Mouse (Mus musculus): Measurements from ENCODE around the gene Amacr. TPM values are rescaled to one million over a fixed set of nuclear protein-coding genes. Genes with fewer than 3 reads are reported as not detected.

Gene Amacr
- total and polyA plus RNA-seq, 2 experiments = 66.4 to 119 TPM

- no peaks in the 10 kb centered on the region for H3K36me3 ChIP-seq (ENCODE audit: control insufficient read depth, insufficient read depth, low read length)
- 2% methylated on average over 49 of the region's 49 CpGs for WGBS
- H3K4me1 ChIP-seq (ENCODE audit: control insufficient read depth, insufficient read depth, low read length) = peaks cover 6% of the 10 kb centered on the region
- peak overlapping the region; percentile 31 for H3K4me3 ChIP-seq (ENCODE audit: insufficient read depth, low read depth, low read length)
- H3K27me3 ChIP-seq (ENCODE audit: control insufficient read depth, insufficient read depth, low read length) = peaks cover 5% of the 10 kb centered on the region; the same call in 1 of the 2 replicates
- H3K9ac ChIP-seq (ENCODE audit: low read depth, low read length) = no peak overlapping the region
- no peak for TF ChIP-seq POLR2A (IDR thresholded peaks at IDR 0.05; ENCODE audit: extremely low read depth, insufficient read depth, low read length)
- no peak for TF ChIP-seq CTCF (IDR thresholded peaks at IDR 0.05; ENCODE audit: low read depth, low read length)
- no peaks in the 10 kb centered on the region for H3K79me2 ChIP-seq (ENCODE audit: control insufficient read depth, insufficient read depth, low read length)
- DNase-seq (ENCODE audit: extremely low read depth, low read depth, low spot score) = peak; percentile 8
- H3K27ac ChIP-seq (replicated peaks; ENCODE audit: insufficient read depth, low read depth, low read length) = no peak overlapping the region
Measured at GRCm38 (mm10) chr15:11036535-11037375, 55.2 kb downstream of the Amacr start.

DNA sequence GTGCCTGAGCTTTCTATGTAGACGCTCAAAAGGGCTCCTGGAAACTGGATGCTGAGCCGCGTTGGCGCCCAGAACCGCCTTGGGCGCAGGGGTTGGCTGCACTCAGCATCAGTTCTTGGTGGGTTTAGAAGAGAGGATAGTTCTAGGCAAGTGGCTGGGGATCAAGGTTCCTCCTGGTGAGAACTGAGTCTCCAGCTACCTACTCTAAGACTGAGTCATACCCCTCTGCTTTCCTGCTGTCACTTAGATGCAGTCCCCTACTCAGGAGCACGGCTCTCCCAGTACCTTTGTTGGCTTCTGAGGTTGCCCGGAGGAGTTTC lies 55.8 kb downstream of the Amacr start:
- peaks cover 5% of the 10 kb centered on the region; the same call in 1 of the 2 replicates for H3K27me3 ChIP-seq (ENCODE audit: control insufficient read depth, insufficient read depth, low read length)
- no peaks in the 10 kb centered on the region for H3K79me2 ChIP-seq (ENCODE audit: control insufficient read depth, insufficient read depth, low read length)
- H3K9ac ChIP-seq (ENCODE audit: low read depth, low read length) = no peak overlapping the region
- 8% methylated on average over 8 of the region's 8 CpGs for WGBS
- H3K4me3 ChIP-seq (ENCODE audit: insufficient read depth, low read depth, low read length) = no peak overlapping the region
- no peak for DNase-seq (ENCODE audit: extremely low read depth, low read depth, low spot score)
- H3K36me3 ChIP-seq (ENCODE audit: control insufficient read depth, insufficient read depth, low read length) = no peaks in the 10 kb centered on the region
- H3K27ac ChIP-seq (replicated peaks; ENCODE audit: insufficient read depth, low read depth, low read length) = no peak overlapping the region
- peaks cover 6% of the 10 kb centered on the region for H3K4me1 ChIP-seq (ENCODE audit: control insufficient read depth, insufficient read depth, low read length)
- TF ChIP-seq POLR2A (IDR thresholded peaks at IDR 0.05; ENCODE audit: extremely low read depth, insufficient read depth, low read length) = no peak

- no peaks in the 10 kb centered on the region for H3K79me2 ChIP-seq (ENCODE audit: control insufficient read depth, insufficient read depth, low read length)
- WGBS = 7% methylated on average over 16 of the region's 16 CpGs
- no peak within 1 kb of the TSS for H3K27ac ChIP-seq (replicated peaks; ENCODE audit: insufficient read depth, low read depth, low read length)
- no peak within 1 kb of the TSS for H3K9ac ChIP-seq (ENCODE audit: low read depth, low read length)
- H3K27me3 ChIP-seq (ENCODE audit: control insufficient read depth, insufficient read depth, low read length) = peaks cover 5% of the 10 kb centered on the region; the same call in 1 of the 2 replicates
- H3K36me3 ChIP-seq (ENCODE audit: control insufficient read depth, insufficient read depth, low read length) = no peaks in the 10 kb centered on the region
- H3K4me3 ChIP-seq (ENCODE audit: insufficient read depth, low read depth, low read length) = peak within 1 kb of the TSS; percentile 31; the same call in 1 of the 2 replicates
- DNase-seq (ENCODE audit: extremely low read depth, low read depth, low spot score) = no peak
- H3K4me1 ChIP-seq (ENCODE audit: control insufficient read depth, insufficient read depth, low read length) = peaks cover 6% of the 10 kb centered on the region
- no peak for TF ChIP-seq POLR2A (IDR thresholded peaks at IDR 0.05; ENCODE audit: extremely low read depth, insufficient read depth, low read length)
- TF ChIP-seq CTCF (IDR thresholded peaks at IDR 0.05; ENCODE audit: low read depth, low read length) = no peak
Measured at GRCm38 (mm10) chr15:11037711-11038110, 56.2 kb downstream of the Amacr start, which contains the start of gene Rxfp3. Gene Rxfp3, minus strand, starts transcription at chr15:11037991.

GRCm38 (mm10) chr15:11038476-11038875 lies 56.9 kb downstream of the Amacr start:
- Histone ChIP-seq H3K4me3 (ENCODE audit: insufficient read depth, low read depth, low read length) (no peak overlapping the region), H3K27me3 (ENCODE audit: control insufficient read depth, insufficient read depth, low read length) (peaks cover 5% of the 10 kb centered on the region; the same call in 1 of the 2 replicates), H3K27ac (replicated peaks; ENCODE audit: insufficient read depth, low read depth, low read length) (no peak overlapping the region), H3K9ac (ENCODE audit: low read depth, low read length) (no peak overlapping the region), H3K36me3 (ENCODE audit: control insufficient read depth, insufficient read depth, low read length) (no peaks in the 10 kb centered on the region), H3K79me2 (ENCODE audit: control insufficient read depth, insufficient read depth, low read length) (no peaks in the 10 kb centered on the region), H3K4me1 (ENCODE audit: control insufficient read depth, insufficient read depth, low read length) (peaks cover 6% of the 10 kb centered on the region)
- WGBS = under 1% methylated on average over 12 of the region's 12 CpGs
- TF ChIP-seq CTCF (IDR thresholded peaks at IDR 0.05; ENCODE audit: low read depth, low read length) (peak; percentile 35; the same call in 1 of the 2 replicates), POLR2A (IDR thresholded peaks at IDR 0.05; ENCODE audit: extremely low read depth, insufficient read depth, low read length) (no peak)
- peak; percentile 40 for DNase-seq (ENCODE audit: extremely low read depth, low read depth, low spot score)

DNA sequence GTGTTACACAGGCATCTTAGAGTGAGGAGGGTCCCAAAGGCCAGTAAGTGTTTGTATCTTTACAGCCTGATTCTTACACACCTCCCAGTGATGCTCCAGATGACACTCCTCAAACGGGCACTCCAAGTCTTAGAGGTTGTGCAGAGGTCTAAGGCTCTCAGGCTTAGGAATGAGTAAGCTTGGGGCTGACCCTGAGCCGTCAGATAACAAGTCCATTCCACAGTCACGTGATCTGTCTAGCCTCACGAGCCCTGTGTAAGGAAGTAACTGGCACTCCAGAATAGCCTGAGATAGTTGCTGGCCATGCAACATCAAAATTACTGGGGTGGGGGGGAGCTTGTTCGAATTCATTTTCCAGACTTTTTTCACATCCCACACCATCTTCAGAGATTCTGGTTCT lies 58.5 kb downstream of the Amacr start:
- WGBS = 41% methylated on average over 5 of the region's 5 CpGs
- H3K4me3 ChIP-seq (ENCODE audit: insufficient read depth, low read depth, low read length) = no peak overlapping the region
- no peak overlapping the region for H3K27ac ChIP-seq (replicated peaks; ENCODE audit: insufficient read depth, low read depth, low read length)
- peak; percentile 3 for DNase-seq (ENCODE audit: extremely low read depth, low read depth, low spot score)
- TF ChIP-seq CTCF (IDR thresholded peaks at IDR 0.05; ENCODE audit: low read depth, low read length) (no peak), POLR2A (IDR thresholded peaks at IDR 0.05; ENCODE audit: extremely low read depth, insufficient read depth, low read length) (no peak)
- peaks cover 6% of the 10 kb centered on the region for H3K4me1 ChIP-seq (ENCODE audit: control insufficient read depth, insufficient read depth, low read length)
- no peaks in the 10 kb centered on the region for H3K36me3 ChIP-seq (ENCODE audit: control insufficient read depth, insufficient read depth, low read length)
- H3K9ac ChIP-seq (ENCODE audit: low read depth, low read length) = no peak overlapping the region
- peaks cover 5% of the 10 kb centered on the region; the same call in 1 of the 2 replicates for H3K27me3 ChIP-seq (ENCODE audit: control insufficient read depth, insufficient read depth, low read length)
- no peaks in the 10 kb centered on the region for H3K79me2 ChIP-seq (ENCODE audit: control insufficient read depth, insufficient read depth, low read length)

- DNase-seq (ENCODE audit: extremely low read depth, low read depth, low spot score) = no peak
- Histone ChIP-seq H3K27ac (replicated peaks; ENCODE audit: insufficient read depth, low read depth, low read length) (no peak overlapping the region), H3K9ac (ENCODE audit: low read depth, low read length) (no peak overlapping the region), H3K27me3 (ENCODE audit: control insufficient read depth, insufficient read depth, low read length) (0 out of 2 replicates have a peak, but pooled peaks cover 3% of the 10 kb centered on the region), H3K36me3 (ENCODE audit: control insufficient read depth, insufficient read depth, low read length) (no peaks in the 10 kb centered on the region), H3K4me1 (ENCODE audit: control insufficient read depth, insufficient read depth, low read length) (peaks cover 5% of the 10 kb centered on the region), H3K4me3 (ENCODE audit: insufficient read depth, low read depth, low read length) (no peak overlapping the region), H3K79me2 (ENCODE audit: control insufficient read depth, insufficient read depth, low read length) (no peaks in the 10 kb centered on the region)
- TF ChIP-seq POLR2A (IDR thresholded peaks at IDR 0.05; ENCODE audit: extremely low read depth, insufficient read depth, low read length) (no peak), CTCF (IDR thresholded peaks at IDR 0.05; ENCODE audit: low read depth, low read length) (no peak)
- 76% methylated on average over 2 of the region's 2 CpGs for WGBS
Measured at GRCm38 (mm10) chr15:11041229-11041628, 59.7 kb downstream of the Amacr start.
